Mouse (Mus musculus) layer of hippocampus, adult 18-20 months (tissue): Measurements from ENCODE around the gene Aco2. TPM values are rescaled to one million over a fixed set of nuclear protein-coding genes. Genes with fewer than 3 reads are reported as not detected.

Experiments used
- DNase-seq, 2 experiments: peaks; one replicate each; pipeline ENCODE4 v3.0.0; 2022; ENCODE audit warnings: low spot score in 2 of 2
- total RNA-seq, 2 experiments: library from RNA; stranded (reverse); gene quantifications; 2 replicates each; pipeline ENCODE4 v1.2.3; 2021

The Aco2 gene
- total RNA-seq, 2 experiments from 2014 or later: 452 to 460 TPM

DNA sequence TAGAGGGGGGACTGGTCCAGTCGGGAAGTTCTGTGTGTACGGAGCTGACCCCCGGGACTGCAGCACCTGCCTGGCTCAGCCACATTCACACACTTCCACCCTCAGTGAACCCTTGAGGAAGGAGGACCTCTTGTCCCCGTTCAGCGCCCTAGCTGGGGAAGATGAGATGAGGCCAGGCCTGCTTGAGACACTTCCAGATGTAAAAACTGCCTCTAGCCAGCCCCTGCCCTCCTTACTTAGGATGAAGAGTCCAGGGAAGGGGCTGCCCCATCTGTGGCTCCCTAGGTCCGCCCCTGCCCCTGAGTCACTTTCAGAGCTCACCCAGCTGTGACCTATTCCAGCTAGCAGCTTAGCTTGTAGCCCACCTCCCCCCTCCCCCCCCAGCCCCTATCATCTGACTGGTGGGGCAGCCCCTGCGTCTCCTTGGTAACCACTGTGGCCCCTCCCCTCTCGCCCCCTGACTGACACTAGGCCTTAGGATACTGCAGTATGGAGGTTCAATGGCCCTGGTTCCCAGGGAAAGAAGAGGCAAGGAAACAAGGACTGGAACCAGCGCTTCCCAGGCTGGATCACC is 71.2 kb downstream of the Aco2 start:
- no peak for DNase-seq

- DNase-seq: no peak
Measured at GRCm38 (mm10) chr15:81949076-81949475, 77.0 kb downstream of the Aco2 start.

DNA sequence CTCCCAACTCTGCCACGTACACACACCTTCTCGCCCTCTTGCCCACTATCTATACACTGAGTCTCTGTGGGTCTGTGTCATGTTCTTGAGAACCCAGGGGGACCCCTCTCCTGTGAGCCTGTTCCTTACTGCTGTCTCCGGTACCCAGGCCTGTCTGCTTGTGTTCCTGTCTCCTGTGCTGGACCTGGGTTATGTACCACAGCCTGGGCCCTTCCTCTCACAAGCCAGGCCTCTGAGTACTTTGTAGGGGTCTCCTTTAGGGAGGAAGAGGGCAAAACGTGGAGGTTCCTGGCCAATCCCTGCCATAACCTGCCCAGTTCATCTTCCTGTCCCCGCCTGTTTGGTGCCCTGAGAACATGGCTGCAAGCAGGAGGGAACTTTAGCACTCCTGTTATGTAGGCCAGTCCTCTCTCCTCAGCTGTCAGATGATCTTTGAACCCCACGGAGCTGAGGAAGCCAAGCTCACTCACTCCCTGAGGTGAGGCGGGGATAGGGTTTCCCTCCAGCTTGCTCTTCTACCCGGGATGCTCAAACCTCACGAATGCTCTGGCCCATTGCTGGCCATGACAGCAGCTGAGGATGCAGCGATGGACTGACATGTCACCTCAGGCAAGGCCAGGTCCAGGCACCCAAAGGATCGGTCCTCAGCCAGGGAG is 77.5 kb downstream of the Aco2 start:
- no peak for DNase-seq

GRCm38 (mm10) chr15:81950716-81951115 is 78.6 kb downstream of the Aco2 start:
- no peak for DNase-seq

DNA sequence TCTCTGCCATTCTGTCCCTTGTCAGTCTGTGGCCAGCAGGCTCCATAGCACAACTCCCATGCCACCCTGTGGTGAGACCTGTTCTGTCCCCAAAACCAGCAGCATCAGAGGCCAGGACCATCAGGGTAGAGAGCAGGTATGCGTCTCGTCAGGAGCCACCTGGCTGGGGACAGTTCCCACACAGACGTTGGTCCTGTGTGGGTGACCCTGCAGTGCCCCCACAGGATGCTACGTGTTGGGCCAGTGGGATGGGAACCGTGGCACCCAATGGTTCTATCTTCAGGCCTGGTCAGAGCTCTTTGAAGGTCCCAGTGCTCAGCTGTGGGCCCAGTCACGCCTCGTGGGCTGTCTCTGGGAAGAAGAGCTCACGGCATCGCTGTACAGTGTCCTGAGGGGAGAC is 79.0 kb downstream of the Aco2 start:
- no peak for DNase-seq

- no peak for DNase-seq
Measured at GRCm38 (mm10) chr15:81952310-81952709, 80.2 kb downstream of the Aco2 start.

DNA sequence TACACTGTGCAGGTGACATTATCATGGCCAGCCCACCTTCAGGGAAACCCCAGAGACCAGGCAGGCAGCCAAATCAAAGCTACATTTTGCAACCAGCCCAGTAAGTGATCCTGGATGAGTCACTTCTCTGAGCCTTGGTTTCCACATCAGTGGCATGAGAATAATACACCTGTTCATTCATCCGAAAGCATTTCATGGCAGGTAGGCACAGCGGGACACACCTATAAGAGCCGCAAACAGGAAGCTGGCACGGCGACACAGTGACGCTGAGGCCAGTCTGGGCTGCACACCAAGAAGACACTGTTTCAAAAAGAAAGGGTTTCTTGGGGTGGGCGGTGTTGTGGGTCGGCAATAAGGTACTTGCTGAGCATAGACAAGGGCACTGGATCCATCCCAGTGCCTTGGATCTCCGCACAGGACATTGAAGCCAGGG is 82.1 kb downstream of the Aco2 start:
- DNase-seq: no peak

DNA sequence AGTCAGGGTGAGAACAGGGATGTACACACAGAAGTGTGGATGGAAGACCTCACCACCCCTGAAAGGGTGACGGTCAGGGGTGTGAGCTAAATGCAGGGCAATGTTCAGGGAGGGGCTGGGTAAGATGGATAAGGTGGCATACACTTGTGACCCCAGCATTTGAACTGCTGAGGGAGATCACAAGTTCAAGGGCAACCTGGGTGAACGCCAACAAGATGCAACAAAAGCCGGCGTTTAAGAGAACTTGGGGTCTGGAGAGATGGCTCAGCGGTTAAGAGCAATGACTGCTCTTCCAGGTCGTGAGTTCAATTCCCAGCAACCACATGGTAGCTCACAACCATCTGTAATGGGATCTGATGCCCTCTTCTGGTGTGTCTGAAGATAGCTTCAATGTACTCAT is 82.6 kb downstream of the Aco2 start:
- DNase-seq: no peak

DNA sequence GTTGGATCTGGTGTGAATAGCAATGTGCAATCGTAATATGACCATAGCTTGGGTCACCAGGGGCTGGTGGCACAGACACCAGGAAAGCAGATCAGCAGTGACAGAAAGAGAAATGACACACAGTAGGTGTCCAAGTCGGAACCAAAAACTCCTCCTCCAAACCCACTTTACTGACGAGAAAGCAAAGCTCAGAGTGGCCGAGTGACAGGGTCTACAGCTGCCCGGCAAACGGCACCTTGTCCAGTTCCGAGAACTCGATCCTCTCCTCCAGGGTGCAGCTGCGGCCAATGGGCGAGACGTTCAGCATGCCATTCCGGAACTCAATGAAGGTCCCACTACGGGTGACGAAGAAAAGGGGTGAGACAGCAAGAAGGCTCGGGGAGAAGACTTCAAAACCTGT is 83.3 kb downstream of the Aco2 start:
- DNase-seq: no peak

DNA sequence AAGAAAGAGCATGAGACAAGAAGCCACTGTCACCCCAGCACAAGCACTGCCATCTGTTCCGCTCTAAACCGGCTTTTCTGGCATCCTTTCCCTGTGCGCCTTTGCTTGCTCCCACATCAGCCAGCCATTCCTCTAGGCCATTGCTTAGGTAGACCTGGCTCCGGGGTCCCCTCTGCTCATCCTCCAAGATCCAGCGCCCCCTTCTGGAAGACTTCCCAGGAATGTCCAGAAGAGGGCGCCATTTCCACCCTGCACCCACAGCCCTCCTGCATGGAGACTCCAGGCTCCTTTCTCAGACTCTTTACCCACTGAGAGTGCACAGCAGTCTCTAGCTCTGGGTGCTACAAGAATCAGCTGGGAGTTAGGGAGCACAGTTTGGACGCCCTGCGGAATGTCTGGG is 84.3 kb downstream of the Aco2 start:
- DNase-seq: peak in 1 of 2 experiments; percentile 69

DNA sequence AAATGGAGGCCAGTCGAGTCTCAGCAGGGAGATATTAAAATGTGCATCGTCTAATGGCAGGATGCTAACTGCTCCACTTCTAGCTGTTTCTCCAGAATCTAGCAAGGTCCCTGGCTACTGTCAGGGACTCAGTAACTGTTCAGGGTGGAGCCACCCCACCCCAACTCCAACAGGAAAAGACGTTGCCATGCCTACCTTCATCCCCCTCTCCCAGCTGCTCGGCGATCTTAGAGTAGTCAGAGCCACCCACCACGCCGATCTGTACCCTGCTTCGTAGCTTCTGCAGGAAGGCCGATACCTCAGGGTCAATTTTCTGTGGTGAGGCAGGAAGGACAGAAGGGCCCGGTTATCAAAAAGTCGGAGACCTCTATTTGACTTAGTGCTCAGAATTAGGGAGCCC is 85.5 kb downstream of the Aco2 start:
- DNase-seq: no peak

DNA sequence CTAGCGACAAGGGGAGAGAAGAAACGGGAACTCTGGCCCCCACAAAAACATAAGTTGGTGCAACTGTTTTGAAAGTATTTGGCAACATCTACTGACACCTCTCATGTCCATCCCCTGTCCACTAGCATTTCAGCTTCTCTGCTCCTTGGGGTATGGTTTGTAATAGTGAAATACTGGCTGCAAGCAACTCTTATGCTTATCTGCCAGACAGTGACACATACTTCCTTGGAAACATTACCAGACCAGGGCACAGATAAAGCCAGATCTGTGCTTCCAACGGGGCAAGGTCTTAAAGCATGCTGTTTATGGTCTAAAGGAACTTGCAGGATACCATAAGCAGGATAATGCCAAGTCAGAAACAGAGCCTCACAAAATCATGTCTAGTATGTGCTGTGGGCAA is 86.8 kb downstream of the Aco2 start:
- DNase-seq: no peak

- DNase-seq: peak; percentile 96 to 99
Measured at GRCm38 (mm10) chr15:81960171-81961077, 88.3 kb downstream of the Aco2 start, which contains the start of gene Pmm1. Gene Pmm1, minus strand, starts transcription at chr15:81960930.

DNA sequence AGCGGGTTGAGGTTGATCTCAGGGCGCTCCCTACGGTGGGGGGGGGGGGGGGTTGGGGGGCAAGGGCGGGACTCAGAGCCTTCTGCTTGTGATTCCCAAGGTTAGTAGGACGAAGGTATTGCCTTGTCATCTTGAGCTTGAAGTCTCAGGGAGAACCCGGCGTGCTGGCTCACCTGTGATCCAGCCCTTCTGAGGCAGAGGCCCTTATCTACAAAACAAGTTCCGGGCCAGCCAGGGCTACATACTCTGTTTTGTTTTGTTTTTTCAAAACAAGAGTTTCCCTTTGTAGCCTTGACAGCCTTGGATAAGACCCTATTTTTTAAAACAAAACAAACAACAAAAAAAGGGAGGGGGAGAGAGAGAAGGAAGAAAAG is 89.0 kb downstream of the Aco2 start:
- DNase-seq: no peak

DNA sequence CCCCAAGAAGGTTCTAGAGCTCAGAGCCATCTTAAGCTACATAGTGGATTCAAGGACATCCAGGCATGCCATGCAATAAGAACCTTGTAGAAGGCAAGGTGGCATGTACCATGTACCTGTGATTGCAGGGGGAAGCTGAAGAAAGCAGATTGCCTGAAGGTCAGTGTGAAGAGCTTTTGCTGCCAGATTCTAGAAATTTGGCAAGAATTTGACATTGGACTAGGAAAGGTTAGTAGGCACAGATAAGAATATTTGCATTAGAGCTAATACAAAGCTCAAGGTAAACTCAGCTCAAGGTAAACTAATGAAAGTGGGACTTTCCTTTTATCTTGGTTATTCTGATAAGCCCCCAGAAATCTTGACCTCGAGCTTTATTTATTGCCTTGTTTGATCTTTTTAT is 92.2 kb downstream of the Aco2 start:
- DNase-seq: no peak

Other genes starting within 250 kb of the Aco2 start
- 10 to 100 TPM; 37.1 to 44.8 TPM for gene L3mbtl2, start 208.4 kb upstream of the Aco2 start, total RNA-seq
- gene Chadl, start 175.0 kb upstream of the Aco2 start, total RNA-seq: 10 to 100 TPM in 1 of 2 experiments, 1 to 10 TPM in 1; 9.7 to 11.8 TPM
- gene Zc3h7b, start 127.3 kb upstream of the Aco2 start, total RNA-seq: 100 to 1,000 TPM; 154 to 159 TPM
- gene Rangap1, start 126.8 kb upstream of the Aco2 start, total RNA-seq: 100 to 1,000 TPM; 158 to 167 TPM
- gene Tef, start 69.9 kb upstream of the Aco2 start, total RNA-seq: 100 to 1,000 TPM; 293 to 297 TPM
- 10 to 100 TPM; 33.8 to 45.2 TPM for gene Tob2, start 13.5 kb upstream of the Aco2 start, total RNA-seq
- 10 to 100 TPM; 34.3 to 36.2 TPM for gene Phf5a, start 398 bp upstream of the Aco2 start, total RNA-seq
- 10 to 100 TPM; 47.4 to 50.7 TPM for gene Polr3h, start 53.9 kb downstream of the Aco2 start, total RNA-seq
- 10 to 100 TPM; 71.1 to 72.6 TPM for gene Csdc2, start 64.5 kb downstream of the Aco2 start, total RNA-seq
- 100 to 1,000 TPM; 216 to 221 TPM for gene Pmm1, start 88.6 kb downstream of the Aco2 start, total RNA-seq
- not detected for gene 1700029P11Rik, start 108.2 kb downstream of the Aco2 start, total RNA-seq
- 10 to 100 TPM; 26.3 to 27.1 TPM for gene Xrcc6, start 115.5 kb downstream of the Aco2 start, total RNA-seq
- gene Desi1, start 161.6 kb downstream of the Aco2 start, total RNA-seq: 100 to 1,000 TPM in 1 of 2 experiments, 10 to 100 TPM in 1; 96.5 to 108 TPM
- 100 to 1,000 TPM; 117 TPM for gene Snu13, start 175.3 kb downstream of the Aco2 start, total RNA-seq
- gene 4930407I10Rik, start 186.8 kb downstream of the Aco2 start, total RNA-seq: not detected
- under 1 TPM; 0.25 to 0.50 TPM for gene Mei1, start 197.7 kb downstream of the Aco2 start, total RNA-seq